Mouse (Mus musculus) hindlimb bud, embryonic 11.5 days (tissue): ENCODE results near the gene Hoxd4.

Experiments
- DNase-seq: peaks from one replicate; pipeline ENCODE4 v3.0.0-alpha.2; 2012; ENCODE audit warnings: low read depth, low spot score; ENCODE audit errors: extremely low spot score

Hoxd4 gene

GRCm38 (mm10) chr2:74704999-74705466 lies 6.7 kb upstream of the Hoxd4 start:
- no peak for DNase-seq

GRCm38 (mm10) chr2:74705467-74706089 lies 6.2 kb upstream of the Hoxd4 start:
- DNase-seq, result no peak

DNA sequence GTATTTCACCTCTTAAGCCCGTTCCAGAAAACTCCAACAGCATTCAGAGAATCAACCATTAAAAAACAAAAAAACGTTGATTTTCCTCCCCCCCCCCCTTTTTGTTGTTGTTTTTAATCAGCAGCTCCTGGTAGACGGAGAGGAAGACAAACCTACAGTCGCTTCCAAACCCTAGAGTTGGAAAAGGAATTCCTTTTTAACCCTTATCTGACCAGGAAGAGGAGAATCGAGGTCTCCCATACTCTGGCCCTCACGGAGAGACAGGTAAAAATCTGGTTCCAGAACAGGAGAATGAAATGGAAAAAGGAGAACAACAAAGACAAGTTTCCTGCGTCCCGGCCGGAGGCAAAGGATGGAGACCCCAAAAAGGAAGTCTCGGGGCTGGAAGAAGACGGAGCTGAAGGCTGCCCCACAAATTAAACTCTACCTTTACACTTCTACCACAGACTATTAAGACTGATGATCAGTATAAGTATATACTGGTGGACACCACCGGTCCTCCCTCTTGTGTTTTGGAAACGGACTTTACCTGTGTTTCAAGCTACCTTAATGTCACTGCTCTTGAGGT lies 5.3 kb upstream of the Hoxd4 start:
- no peak for DNase-seq

- DNase-seq, result no peak
Observed at GRCm38 (mm10) chr2:74707599-74707998, 4.1 kb upstream of the Hoxd4 start.

DNA sequence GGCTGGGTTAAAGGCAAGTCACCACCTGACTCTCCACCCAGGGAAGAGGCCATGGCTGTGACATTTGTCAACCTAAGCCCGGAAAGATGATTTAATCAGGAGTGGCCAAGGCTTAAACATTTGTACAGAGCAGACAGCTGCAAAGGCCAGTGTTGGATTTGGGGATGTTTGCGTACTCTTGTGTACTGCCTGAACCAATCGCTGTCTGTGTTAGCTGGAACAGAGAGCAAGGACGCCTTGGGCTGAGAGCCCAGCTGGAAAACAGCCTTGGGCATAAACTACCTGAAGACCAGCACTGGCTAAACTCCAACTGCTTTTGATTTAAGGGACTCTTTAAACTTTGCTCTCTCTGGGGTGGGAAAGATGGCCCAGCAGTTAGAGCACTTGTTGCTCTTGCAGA lies 3.1 kb upstream of the Hoxd4 start:
- no peak for DNase-seq

GRCm38 (mm10) chr2:74709465-74710419 lies 2.0 kb upstream of the Hoxd4 start:
- DNase-seq, result no peak

DNA sequence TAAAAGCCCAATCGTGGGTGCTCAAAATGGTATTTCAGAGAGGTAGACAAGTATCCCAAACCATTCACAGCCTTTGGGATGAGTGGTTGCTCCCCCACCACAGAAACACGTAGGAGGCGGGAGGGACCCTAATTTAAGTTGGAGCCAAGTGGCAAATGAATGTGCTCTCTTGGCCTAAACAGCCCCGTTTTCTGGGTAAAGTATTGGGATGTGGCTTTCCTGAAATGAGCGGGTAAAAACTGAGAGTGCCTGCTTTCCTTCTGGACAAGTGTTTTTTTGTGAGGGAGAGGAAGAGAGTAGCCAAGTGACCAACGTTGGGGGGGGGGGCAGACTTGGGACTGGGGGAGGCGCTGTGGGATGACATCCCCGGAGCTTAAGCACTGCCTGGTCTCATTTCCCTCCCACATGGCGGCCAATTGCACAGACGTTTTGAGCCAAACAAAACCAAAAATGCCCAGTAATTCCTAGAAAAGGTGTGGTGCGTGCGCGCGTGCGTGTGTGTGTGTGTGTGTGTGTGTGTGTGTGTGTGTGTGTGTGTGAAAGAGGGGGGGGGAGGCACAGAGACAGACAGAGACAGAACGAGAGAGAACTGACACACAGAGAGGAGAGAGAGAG lies 693 bp upstream of the Hoxd4 start:
- DNase-seq, result no peak

DNA sequence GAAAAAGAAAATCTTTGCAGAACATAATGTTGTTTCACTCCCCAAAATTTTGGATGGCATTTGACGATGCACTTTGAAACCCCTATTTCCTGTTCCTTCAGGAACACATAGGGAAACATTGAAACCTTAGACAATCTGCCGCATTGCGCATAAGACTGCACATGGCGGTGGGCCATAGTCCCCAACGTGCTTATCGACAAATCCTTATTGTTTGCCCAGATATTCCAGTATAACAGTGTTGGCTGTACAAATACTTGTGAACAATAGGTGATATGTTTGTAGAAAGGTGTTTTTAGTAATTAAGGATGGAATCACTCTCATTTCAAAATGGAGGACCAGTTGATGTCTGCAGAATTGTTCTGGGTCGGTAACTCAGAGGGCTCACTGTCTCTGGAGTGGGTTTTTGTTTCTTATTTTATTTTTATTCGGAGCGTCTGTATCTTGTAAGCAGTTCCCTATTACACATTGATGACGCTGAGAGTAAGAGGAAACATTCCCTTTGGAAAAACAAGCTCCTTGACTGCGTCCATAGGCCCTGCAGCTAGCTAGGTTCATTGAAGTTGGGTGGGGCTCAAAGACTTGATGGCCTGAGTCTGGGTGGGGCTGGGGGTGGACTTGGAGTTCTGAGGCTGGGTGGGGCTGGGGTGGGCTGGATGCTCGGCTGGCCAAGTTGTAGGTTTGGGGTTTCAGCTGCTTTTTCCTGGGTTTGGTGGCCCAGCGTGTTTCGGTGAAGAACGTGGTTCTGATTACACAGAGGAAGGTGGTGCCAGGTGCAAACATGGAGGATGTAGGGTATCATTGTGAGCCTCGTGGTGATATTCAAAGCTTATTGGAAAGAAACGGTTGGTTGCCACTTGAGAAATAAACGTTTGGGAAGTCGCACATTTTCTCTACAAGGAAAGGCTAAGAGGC lies 1.8 kb downstream of the Hoxd4 start:
- no peak for DNase-seq

DNA sequence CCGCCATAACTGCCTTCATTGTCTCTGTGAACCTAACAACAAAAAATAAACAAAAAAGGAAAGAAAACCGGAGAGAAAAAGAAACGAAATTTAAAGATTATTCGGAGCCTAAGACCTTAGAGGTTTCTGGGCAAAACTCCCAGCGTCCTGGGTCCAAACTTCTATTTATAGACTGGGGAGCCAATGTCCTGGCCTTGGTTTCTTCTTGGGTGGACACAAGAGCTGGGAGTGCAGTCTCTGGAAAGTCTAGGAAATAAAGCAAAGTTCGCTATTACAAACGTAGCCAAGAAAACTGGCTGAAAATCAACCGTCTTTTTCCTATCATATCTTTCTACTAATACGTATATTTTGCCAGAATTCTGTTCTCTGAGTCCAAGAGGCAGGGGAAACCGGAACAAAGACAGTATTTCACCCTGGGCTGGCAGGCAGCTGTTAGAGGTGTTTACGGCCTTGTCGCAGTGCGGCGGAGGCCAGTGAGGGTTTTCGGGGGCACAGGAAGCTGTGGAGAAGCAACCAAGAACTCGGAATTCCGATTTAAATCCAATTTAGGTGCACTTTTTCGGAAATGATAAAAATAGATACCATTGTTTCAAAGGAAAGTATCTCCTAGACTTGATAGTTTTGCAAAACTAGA lies 2.5 kb downstream of the Hoxd4 start:
- DNase-seq, result no peak

DNA sequence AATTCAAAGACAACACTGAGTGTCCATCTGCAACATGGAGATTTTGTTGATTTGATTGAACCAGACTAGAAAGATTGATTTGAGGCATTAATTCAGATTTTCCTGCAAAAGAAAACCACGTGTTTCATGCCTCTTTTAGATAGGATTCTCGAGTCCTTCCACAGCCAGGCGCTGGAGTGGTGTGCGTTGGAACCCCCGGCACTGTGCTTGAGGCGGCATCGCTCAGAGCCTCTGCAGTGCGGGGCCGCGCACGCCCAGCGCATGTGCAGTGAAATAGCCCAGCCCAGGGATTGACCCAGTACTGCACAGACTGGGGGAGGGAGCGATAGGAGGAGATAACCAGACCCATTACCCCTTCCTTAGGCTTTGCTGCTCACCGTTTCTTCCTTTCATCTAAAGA lies 3.2 kb downstream of the Hoxd4 start:
- DNase-seq, result no peak

GRCm38 (mm10) chr2:74715504-74716241 lies 3.9 kb downstream of the Hoxd4 start:
- DNase-seq, result peak; percentile 94

GRCm38 (mm10) chr2:74720384-74720783 lies 8.7 kb downstream of the Hoxd4 start:
- no peak for DNase-seq

DNA sequence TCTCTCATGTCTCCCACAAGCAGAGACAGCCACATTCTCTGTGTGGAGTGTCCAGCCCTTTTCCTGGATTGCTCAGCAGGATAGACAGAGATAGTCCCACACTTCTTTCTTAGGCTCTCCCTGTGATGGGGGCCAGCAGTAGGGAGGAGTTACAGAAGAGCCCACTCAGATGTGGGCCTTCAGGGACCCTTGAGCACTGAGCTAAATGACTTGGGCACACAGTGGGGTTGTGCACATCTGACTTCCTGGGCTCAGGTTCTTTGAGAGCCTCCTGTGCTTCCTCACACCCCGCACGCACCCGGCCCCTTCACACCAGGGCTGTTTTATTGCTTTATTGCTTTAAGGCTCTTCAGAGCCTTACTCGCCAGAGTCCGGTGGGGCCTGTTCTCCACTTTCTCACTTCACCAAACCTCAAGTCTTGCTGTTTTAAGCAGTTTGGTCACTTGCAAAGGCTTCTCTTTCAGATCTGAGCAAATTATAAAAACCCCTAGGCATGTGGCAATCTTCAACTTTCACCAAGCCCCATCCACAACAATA lies 9.3 kb downstream of the Hoxd4 start:
- DNase-seq, result no peak

- no peak for DNase-seq
Observed at GRCm38 (mm10) chr2:74721882-74722281, 10.2 kb downstream of the Hoxd4 start.

GRCm38 (mm10) chr2:74722949-74723348 lies 11.2 kb downstream of the Hoxd4 start:
- no peak for DNase-seq

- DNase-seq, result no peak
Observed at GRCm38 (mm10) chr2:74724244-74725015, 12.7 kb downstream of the Hoxd4 start.

DNA sequence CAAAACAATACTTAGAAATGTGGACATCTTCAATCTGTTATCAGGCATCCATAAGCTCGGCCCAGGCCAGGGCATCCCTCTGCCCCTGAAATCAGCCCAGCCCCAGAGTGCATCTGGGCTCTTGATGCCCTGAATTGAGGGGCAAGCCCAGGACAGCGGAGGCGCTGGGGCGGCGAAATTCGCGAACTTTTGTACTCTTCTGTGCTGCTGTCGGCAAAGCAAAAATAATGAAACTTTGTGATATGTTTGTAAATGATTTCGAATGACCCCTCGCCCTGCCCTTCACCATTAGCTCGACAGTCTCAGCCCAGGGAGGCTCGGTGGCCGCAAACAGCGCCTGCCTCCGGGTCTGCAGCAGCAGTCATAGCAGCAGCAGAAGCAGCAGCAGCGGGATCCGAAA lies 13.4 kb downstream of the Hoxd4 start:
- DNase-seq, result no peak

DNA sequence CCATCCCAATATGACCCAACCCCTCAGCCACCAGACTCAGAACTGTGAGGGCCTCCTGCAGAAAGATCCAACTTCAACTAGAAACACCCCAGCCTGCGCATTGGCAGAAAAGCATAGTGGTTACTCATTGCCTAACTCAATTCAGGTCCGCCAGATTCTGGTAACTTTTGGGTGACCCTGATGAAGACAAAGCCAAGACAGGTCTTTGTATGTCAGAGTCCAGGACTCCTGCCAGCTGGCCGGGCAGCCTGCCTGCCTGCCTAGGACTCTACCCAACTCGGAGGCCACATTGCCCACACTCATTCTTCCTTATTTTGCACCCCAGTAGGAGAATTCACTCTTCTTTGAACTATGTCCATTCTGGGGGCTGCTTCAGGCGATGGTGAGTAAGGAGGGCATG lies 14.8 kb downstream of the Hoxd4 start, which contains the start of gene Gm28230:
Gm28230 (plus strand) TSS at position 178 of the 400 bp plus-strand sequence.
- DNase-seq, result no peak
